Mouse (Mus musculus): ENCODE measurements around the gene Prdx6. TPM values are rescaled to one million over a fixed set of nuclear protein-coding genes. Genes with fewer than 3 reads are reported as not detected.
A peak's percentile ranks its signal among the peaks of the same experiment; 100 is the strongest.

Prdx6 gene
- polyA plus RNA-seq, 1 experiment from 2014 or later: 732 TPM

DNA sequence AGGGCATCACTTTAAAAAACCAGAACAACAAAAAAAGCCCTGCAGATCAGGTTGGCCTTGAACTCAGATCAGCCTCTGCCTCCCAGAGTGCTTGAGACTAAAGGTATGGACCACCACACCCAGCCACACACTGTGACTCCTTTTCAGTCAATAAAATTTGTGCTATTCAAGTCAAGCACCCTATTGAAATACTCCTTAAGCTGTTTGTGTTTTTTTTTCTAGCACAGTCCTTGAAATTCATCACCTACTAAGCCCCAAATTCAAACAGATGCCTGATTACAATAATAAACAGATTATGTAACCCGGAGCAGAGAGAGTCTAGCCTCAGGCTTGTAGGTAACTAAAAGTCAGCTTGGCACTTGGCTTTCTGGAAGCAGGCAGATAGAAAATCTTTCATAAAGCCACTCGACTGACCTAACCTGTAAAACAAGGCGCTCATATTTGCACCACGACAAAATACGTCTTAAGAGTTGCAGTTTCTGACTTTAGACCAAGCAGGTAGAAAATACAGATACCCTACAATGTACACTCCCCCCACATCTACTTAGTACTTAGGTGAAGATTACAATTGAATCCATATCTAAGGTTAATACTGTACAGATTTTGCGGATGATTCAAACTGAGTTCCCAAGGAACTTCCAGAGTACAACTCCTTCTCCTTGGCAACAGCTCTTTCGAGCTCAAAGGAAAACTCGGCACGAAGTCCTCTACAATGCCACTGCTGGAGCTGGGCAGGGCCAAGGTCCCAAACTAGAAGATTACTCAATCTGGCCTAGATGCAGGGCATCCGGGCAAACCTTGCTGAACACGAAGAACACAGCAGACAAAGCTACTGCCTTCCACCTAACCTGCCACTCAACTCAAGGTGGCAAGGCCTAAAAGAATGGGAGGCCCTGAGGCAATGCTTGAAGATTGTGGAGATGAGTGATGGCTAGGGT, 3.1 kb downstream of the Prdx6 start:
- Histone ChIP-seq H3K27ac (replicated peaks; ENCODE audit: low read depth, low read length) (no peak overlapping the region), H3K4me2 (ENCODE audit: low read depth, severe bottlenecking) (0 out of 2 replicates have a peak overlapping the region, but pooled peaks have one; percentile 82), H3K9ac (ENCODE audit: low read length) (no peak overlapping the region), H3K9me3 (ENCODE audit: control insufficient read depth, low read length) (no peaks in the 10 kb centered on the region), H3K27me3 (ENCODE audit: control insufficient read depth, insufficient read depth, low read length) (no peaks in the 10 kb centered on the region), H3K4me3 (ENCODE audit: low read depth, low read length) (no peak overlapping the region), H3K4me1 (ENCODE audit: control insufficient read depth, insufficient read depth, low read length) (peaks cover 11% of the 10 kb centered on the region), H3K36me3 (ENCODE audit: control insufficient read depth, insufficient read depth, low read length) (peaks cover 10% of the 10 kb centered on the region)
- DNase-seq (ENCODE audit: low spot score): no peak
- 84% methylated on average over 11 of the region's 11 CpGs for WGBS
- no peak for ATAC-seq (ENCODE audit: insufficient number of reproducible peaks, low FRiP score, low TSS enrichment, low read depth)

DNA sequence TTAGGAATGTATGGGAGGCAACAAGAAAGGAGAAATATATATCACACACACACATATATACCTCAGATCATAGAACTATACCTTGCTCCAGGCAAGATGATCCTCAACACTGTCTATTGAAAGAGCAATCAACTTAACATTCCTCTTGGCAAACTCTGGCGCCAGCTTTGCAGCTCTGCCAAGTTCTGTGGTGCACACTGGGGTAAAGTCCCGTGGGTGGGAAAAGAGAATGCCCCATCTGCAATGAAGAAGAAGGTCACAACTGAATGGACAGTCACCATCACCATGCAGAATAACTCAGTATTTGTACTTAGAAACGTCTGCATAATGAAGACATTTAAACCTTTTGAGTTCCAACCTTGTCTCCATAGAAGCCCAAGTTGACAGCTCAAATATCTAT, 3.8 kb downstream of the Prdx6 start:
- Histone ChIP-seq H3K36me3 (ENCODE audit: control insufficient read depth, insufficient read depth, low read length) (peaks cover 11% of the 10 kb centered on the region), H3K4me1 (ENCODE audit: control insufficient read depth, insufficient read depth, low read length) (peaks cover 11% of the 10 kb centered on the region), H3K9me3 (ENCODE audit: control insufficient read depth, low read length) (no peaks in the 10 kb centered on the region), H3K4me2 (ENCODE audit: low read depth, severe bottlenecking) (no peak overlapping the region), H3K27ac (replicated peaks; ENCODE audit: low read depth, low read length) (no peak overlapping the region), H3K27me3 (ENCODE audit: control insufficient read depth, insufficient read depth, low read length) (no peaks in the 10 kb centered on the region), H3K4me3 (ENCODE audit: low read depth, low read length) (no peak overlapping the region), H3K9ac (ENCODE audit: low read length) (no peak overlapping the region)
- DNase-seq (ENCODE audit: low spot score) (no peak), ATAC-seq (ENCODE audit: insufficient number of reproducible peaks, low FRiP score, low TSS enrichment, low read depth) (no peak)
- 85% methylated on average over 3 of the region's 3 CpGs for WGBS

DNA sequence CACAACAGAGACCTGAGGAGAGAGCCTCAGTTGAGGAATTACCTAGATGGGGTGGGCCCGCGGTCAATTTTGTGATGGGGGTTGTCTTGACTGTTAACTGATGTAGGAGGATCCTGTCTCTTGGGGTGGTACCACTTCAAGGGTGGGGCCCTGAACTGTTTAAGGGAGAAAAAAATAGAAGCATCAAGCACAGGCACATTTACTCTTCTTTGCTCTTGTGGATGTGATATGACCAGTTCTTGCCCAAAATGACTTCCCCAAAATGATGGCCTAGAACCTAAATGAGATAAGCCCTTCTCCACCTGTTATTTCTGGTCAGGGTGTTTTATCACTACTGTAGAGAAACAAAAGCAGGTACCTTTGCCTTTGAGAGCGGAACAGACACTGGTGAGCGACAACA, 13.3 kb downstream of the Prdx6 start:
- WGBS: 96% methylated on average over 4 of the region's 4 CpGs
- DNase-seq (ENCODE audit: low spot score) (no peak), ATAC-seq (ENCODE audit: insufficient number of reproducible peaks, low FRiP score, low TSS enrichment, low read depth) (no peak)
- Histone ChIP-seq H3K4me3 (ENCODE audit: low read depth, low read length) (no peak overlapping the region), H3K4me2 (ENCODE audit: low read depth, severe bottlenecking) (no peak overlapping the region), H3K9ac (ENCODE audit: low read length) (no peak overlapping the region), H3K36me3 (ENCODE audit: control insufficient read depth, insufficient read depth, low read length) (peaks cover 27% of the 10 kb centered on the region), H3K27me3 (ENCODE audit: control insufficient read depth, insufficient read depth, low read length) (no peaks in the 10 kb centered on the region), H3K27ac (replicated peaks; ENCODE audit: low read depth, low read length) (no peak overlapping the region), H3K4me1 (ENCODE audit: control insufficient read depth, insufficient read depth, low read length) (no peaks in the 10 kb centered on the region), H3K9me3 (ENCODE audit: control insufficient read depth, low read length) (no peaks in the 10 kb centered on the region)

DNA sequence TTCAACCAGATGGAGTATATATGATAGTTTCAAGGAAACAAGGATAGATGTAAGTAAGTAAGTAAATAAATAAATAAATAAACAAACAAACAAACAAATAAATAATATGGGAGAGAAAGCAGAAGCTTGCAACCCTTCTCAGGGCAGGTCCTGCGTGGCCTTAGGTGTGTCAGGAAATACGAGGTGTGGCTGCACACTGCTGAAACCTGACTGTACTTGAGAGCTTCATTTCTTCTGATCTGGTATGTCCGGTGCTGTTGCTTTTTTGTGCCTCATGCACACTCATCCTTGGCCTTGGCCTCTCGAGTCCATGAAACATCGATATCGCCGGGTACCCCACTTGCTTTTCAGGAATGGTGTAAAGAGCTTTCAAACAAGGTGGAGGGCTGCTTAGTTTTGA, 13.7 kb downstream of the Prdx6 start:
- Histone ChIP-seq H3K4me3 (ENCODE audit: low read depth, low read length) (no peak overlapping the region), H3K4me1 (ENCODE audit: control insufficient read depth, insufficient read depth, low read length) (no peaks in the 10 kb centered on the region), H3K9ac (ENCODE audit: low read length) (no peak overlapping the region), H3K27ac (replicated peaks; ENCODE audit: low read depth, low read length) (no peak overlapping the region), H3K36me3 (ENCODE audit: control insufficient read depth, insufficient read depth, low read length) (peaks cover 27% of the 10 kb centered on the region), H3K27me3 (ENCODE audit: control insufficient read depth, insufficient read depth, low read length) (no peaks in the 10 kb centered on the region), H3K4me2 (ENCODE audit: low read depth, severe bottlenecking) (no peak overlapping the region), H3K9me3 (ENCODE audit: control insufficient read depth, low read length) (no peaks in the 10 kb centered on the region)
- WGBS: 91% methylated on average over 7 of the region's 7 CpGs
- DNase-seq (ENCODE audit: low spot score) (no peak), ATAC-seq (ENCODE audit: insufficient number of reproducible peaks, low FRiP score, low TSS enrichment, low read depth) (no peak)

DNA sequence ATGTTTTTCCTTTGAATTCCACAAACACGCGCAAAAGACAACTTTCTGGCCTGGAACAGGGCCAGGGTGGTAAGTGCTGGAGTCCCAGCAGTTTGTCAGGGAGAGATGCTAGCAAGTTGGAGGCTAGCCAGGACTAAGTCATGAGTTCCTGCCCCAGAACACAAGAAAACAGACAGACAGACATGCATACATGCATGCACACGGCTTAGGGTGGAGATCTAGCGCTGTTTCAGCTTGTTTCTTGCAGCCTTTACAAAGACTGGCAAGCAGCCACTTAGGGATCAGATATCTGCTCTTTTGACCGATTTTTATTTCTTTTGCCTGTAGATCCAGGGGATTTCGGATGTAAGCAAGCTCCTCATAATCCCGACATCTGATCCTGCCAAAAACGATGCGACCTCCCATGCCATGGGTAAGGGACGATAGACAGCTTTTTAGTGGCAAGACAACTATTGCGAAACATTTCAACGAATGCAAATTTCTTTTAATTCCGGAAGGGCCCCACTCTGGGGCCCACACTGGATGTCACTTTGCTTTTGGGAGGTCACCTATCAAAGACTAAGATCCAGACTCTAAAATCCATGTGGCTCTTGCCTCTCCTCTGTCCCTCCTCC, 17.7 kb downstream of the Prdx6 start:
- 88% methylated on average over 13 of the region's 13 CpGs for WGBS
- Histone ChIP-seq H3K27me3 (ENCODE audit: control insufficient read depth, insufficient read depth, low read length) (no peaks in the 10 kb centered on the region), H3K27ac (replicated peaks; ENCODE audit: low read depth, low read length) (no peak overlapping the region), H3K4me2 (ENCODE audit: low read depth, severe bottlenecking) (no peak overlapping the region), H3K36me3 (ENCODE audit: control insufficient read depth, insufficient read depth, low read length) (peaks cover 3% of the 10 kb centered on the region), H3K4me1 (ENCODE audit: control insufficient read depth, insufficient read depth, low read length) (no peaks in the 10 kb centered on the region), H3K4me3 (ENCODE audit: low read depth, low read length) (no peak overlapping the region), H3K9me3 (ENCODE audit: control insufficient read depth, low read length) (no peaks in the 10 kb centered on the region), H3K9ac (ENCODE audit: low read length) (no peak overlapping the region)
- ATAC-seq (ENCODE audit: insufficient number of reproducible peaks, low FRiP score, low TSS enrichment, low read depth): no peak
- DNase-seq (ENCODE audit: low spot score): no peak

DNA sequence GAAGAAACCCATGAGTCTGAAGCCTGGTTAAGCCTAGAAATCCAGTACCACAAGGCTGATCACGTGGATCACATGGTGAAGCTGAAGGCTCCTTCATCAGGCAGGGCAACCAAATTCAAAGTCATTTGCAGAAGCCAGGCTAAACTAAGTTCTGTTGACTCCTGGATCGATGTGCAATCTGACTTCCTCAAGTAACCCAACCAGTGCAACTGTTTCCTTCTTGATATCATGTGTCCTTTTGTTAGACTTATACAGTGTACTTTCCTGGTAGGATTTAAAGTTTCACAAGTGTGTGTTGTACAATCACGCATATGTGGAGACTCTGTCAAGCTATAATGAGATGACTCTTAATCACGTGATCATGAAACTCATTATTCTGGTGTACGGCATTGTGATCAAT, 18.8 kb downstream of the Prdx6 start:
- no peak for ATAC-seq (ENCODE audit: insufficient number of reproducible peaks, low FRiP score, low TSS enrichment, low read depth)
- WGBS: 91% methylated on average over 5 of the region's 5 CpGs
- Histone ChIP-seq H3K36me3 (ENCODE audit: control insufficient read depth, insufficient read depth, low read length) (no peaks in the 10 kb centered on the region), H3K27ac (replicated peaks; ENCODE audit: low read depth, low read length) (no peak overlapping the region), H3K9ac (ENCODE audit: low read length) (no peak overlapping the region), H3K27me3 (ENCODE audit: control insufficient read depth, insufficient read depth, low read length) (no peaks in the 10 kb centered on the region), H3K4me3 (ENCODE audit: low read depth, low read length) (no peak overlapping the region), H3K4me2 (ENCODE audit: low read depth, severe bottlenecking) (no peak overlapping the region), H3K4me1 (ENCODE audit: control insufficient read depth, insufficient read depth, low read length) (no peaks in the 10 kb centered on the region), H3K9me3 (ENCODE audit: control insufficient read depth, low read length) (no peaks in the 10 kb centered on the region)
- DNase-seq (ENCODE audit: low spot score): no peak

DNA sequence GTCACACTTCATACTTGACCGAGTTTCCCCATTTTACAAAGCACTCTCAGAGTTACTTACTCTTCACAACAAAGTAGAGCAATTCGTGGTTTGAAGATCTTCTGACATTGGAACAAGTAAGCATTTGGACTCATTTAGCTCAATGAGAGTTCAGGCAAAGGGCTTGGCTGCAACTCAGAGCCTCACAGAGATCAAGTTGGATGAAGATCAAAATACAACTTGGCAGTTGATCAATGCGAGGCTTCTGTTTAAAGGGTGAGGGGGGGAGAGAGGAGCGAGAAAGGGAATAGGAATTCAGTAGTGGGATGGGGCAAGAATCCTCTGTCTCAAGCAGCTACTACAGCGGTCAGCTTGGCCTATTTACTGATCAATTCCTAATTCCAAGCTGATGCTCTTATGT, 26.2 kb downstream of the Prdx6 start:
- 76% methylated on average over 5 of the region's 5 CpGs for WGBS
- no peak for ATAC-seq (ENCODE audit: insufficient number of reproducible peaks, low FRiP score, low TSS enrichment, low read depth)

DNA sequence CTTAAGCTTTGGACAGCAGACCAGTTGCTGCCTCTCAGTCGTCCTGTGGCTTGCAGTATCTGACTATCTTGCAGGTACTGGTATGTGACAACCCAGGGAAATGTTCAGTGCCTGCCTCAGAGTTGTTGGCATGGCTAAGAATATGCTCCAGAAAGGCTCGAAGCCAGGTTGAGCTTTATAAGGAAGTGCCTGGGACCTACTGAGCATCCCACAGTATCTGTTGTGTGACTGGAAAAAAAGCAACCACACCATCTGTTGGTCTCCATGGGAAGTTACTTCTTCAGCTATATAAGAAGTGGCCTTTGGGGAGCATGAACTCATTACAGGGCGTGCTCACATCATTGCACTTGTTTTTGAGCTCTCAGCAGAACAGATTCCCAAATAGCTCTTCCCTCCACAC, 31.2 kb downstream of the Prdx6 start:
- H3K9ac ChIP-seq (ENCODE audit: low read length): no peak overlapping the region
- H3K27ac ChIP-seq (replicated peaks; ENCODE audit: low read depth, low read length): no peak overlapping the region
- H3K36me3 ChIP-seq (ENCODE audit: control insufficient read depth, insufficient read depth, low read length): no peaks in the 10 kb centered on the region
- no peak overlapping the region for H3K4me2 ChIP-seq (ENCODE audit: low read depth, severe bottlenecking)
- H3K9me3 ChIP-seq (ENCODE audit: control insufficient read depth, low read length): no peaks in the 10 kb centered on the region
- H3K4me3 ChIP-seq (ENCODE audit: low read depth, low read length): no peak overlapping the region
- no peak for DNase-seq (ENCODE audit: low spot score)
- WGBS: 70% methylated on average over 3 of the region's 3 CpGs
- no peaks in the 10 kb centered on the region for H3K4me1 ChIP-seq (ENCODE audit: control insufficient read depth, insufficient read depth, low read length)
- no peak for ATAC-seq (ENCODE audit: insufficient number of reproducible peaks, low FRiP score, low TSS enrichment, low read depth)
- no peaks in the 10 kb centered on the region for H3K27me3 ChIP-seq (ENCODE audit: control insufficient read depth, insufficient read depth, low read length)

More for the DNA sequence above, 26.2 kb downstream of the Prdx6 start:
- no peak overlapping the region for H3K27ac ChIP-seq (replicated peaks; ENCODE audit: low read depth, low read length)
- H3K27me3 ChIP-seq (ENCODE audit: control insufficient read depth, insufficient read depth, low read length): no peaks in the 10 kb centered on the region
- H3K4me2 ChIP-seq (ENCODE audit: low read depth, severe bottlenecking): no peak overlapping the region
- no peaks in the 10 kb centered on the region for H3K36me3 ChIP-seq (ENCODE audit: control insufficient read depth, insufficient read depth, low read length)
- no peak overlapping the region for H3K9ac ChIP-seq (ENCODE audit: low read length)
- no peak for DNase-seq (ENCODE audit: low spot score)
- H3K4me3 ChIP-seq (ENCODE audit: low read depth, low read length): no peak overlapping the region
- H3K9me3 ChIP-seq (ENCODE audit: control insufficient read depth, low read length): no peaks in the 10 kb centered on the region
- H3K4me1 ChIP-seq (ENCODE audit: control insufficient read depth, insufficient read depth, low read length): no peaks in the 10 kb centered on the region
